Mouse (Mus musculus) heart, embryonic 11.5 days (tissue): ENCODE measurements around the gene Mis18bp1. TPM values are rescaled to one million over a fixed set of nuclear protein-coding genes. Genes with fewer than 3 reads are reported as not detected.

Experiments
- polyA plus RNA-seq: library from polyadenylated mRNA; unstranded; fragments of >200 nt; fragmentation: Nextera tagmentation; extraction: Ambion mirVana; gene quantifications from 2 replicates; pipeline ENCODE4 v1.2.1, GENCODE M21; 2014

The Mis18bp1 gene
- polyA plus RNA-seq, 1 experiment from 2014 or later = 42.7 TPM

Other genes with a start within 250 kb of the Mis18bp1 start
- gene Klhl28, start 207.1 kb downstream of the Mis18bp1 start, polyA plus RNA-seq = 9.3 and 12.2 TPM in 2 replicates
- gene Togaram1, start 206.8 kb downstream of the Mis18bp1 start, polyA plus RNA-seq = 21.5 and 22.4 TPM in 2 replicates
- 40.0 and 46.5 TPM in 2 replicates for gene Prpf39, start 136.3 kb downstream of the Mis18bp1 start, polyA plus RNA-seq
- 504 and 510 TPM in 2 replicates for gene Fkbp3, start 98.6 kb downstream of the Mis18bp1 start, polyA plus RNA-seq
- gene Fancm, start 97.0 kb downstream of the Mis18bp1 start, polyA plus RNA-seq = 7.8 and 9.7 TPM in 2 replicates
- not detected in 2 replicates for gene Wdr20rt, start 52.9 kb upstream of the Mis18bp1 start, polyA plus RNA-seq